ENCODE assay signal across 8 mouse cellular contexts in genomic region chr13:9763100-9763827, GRCm38 (mm10). TPM values are rescaled to one million over a fixed set of nuclear protein-coding genes. Genes with fewer than 3 reads are reported as not detected.
DNase-seq lines count a peak whose midpoint lies in the region; ATAC-seq and TF ChIP-seq lines count a peak whose summit lies in the region.

No protein-coding gene starts in this region.

- H3K4me3 ChIP-seq in left cerebral cortex, adult 2 months = peak overlapping the region; percentile 93
- H3K4me3 ChIP-seq in embryonic facial prominence, embryonic 15.5 days (replicated peaks) = peak overlapping the region; percentile 74
- H3K4me3 ChIP-seq in intestine, embryonic 15.5 days (replicated peaks) = peak overlapping the region; percentile 93

- peak overlapping the region; percentile 99 for H3K9ac ChIP-seq in embryonic facial prominence, embryonic 15.5 days
- H3K9ac ChIP-seq in intestine, embryonic 15.5 days = peak overlapping the region; percentile 100

- intact Hi-C loops in left cerebral cortex, adult 2 months (cut with DNase I) = loop anchor here (5.0 to 10.0 kb wide), 3 partner anchors 76 to 888 kb away; partner anchors contain the start of genes Gtpbp4 and Wdr37
- intact Hi-C loops in left cerebral cortex, postnatal 4 days (cut with DNase I) = no loop called here
- intact Hi-C loops in left cerebral cortex, postnatal 10 days (cut with DNase I) = no loop called here

- DNase-seq in left cerebral cortex, adult 2 months (ENCODE audit: extremely low spot score in 1 of 2, low spot score in 2 of 2) = no peak
- no peak for DNase-seq in left cerebral cortex, postnatal 4 days
- peak; percentile 43 for DNase-seq in MEL-GATA-1-ER (ENCODE audit: extremely low read depth, low read depth)
- no peak for DNase-seq in left cerebral cortex, postnatal 10 days (ENCODE audit: extremely low spot score in 1 of 2, low spot score in 2 of 2)
- no peak for DNase-seq in cerebellum, postnatal 4 days (ENCODE audit: low spot score in 2 of 2)

- no peaks in the 10 kb centered on the region for H3K9me3 ChIP-seq in embryonic facial prominence, embryonic 15.5 days (replicated peaks)
- H3K9me3 ChIP-seq in intestine, embryonic 15.5 days = no peaks in the 10 kb centered on the region

- no peaks in the 10 kb centered on the region for H3K27me3 ChIP-seq in embryonic facial prominence, embryonic 15.5 days
- no peaks in the 10 kb centered on the region for H3K27me3 ChIP-seq in intestine, embryonic 15.5 days (replicated peaks)

- peak overlapping the region; percentile 84 for H3K27ac ChIP-seq in left cerebral cortex, adult 2 months
- peak overlapping the region; percentile 99 for H3K27ac ChIP-seq in embryonic facial prominence, embryonic 15.5 days (replicated peaks)
- peak overlapping the region; percentile 99 for H3K27ac ChIP-seq in intestine, embryonic 15.5 days

- ATAC-seq in embryonic facial prominence, embryonic 15.5 days (ENCODE audit: insufficient number of reproducible peaks, low FRiP score, low TSS enrichment, low read depth) = peak; percentile 44
- peak; percentile 44 for ATAC-seq in intestine, embryonic 15.5 days
- ATAC-seq in megakaryocyte progenitor cell, adult 5-6 weeks (replicated peaks; ENCODE audit: poor library complexity) = peak; percentile 32

- peak overlapping the region; percentile 62 for H3K4me2 ChIP-seq in embryonic facial prominence, embryonic 15.5 days (replicated peaks)
- peak overlapping the region; percentile 74 for H3K4me2 ChIP-seq in intestine, embryonic 15.5 days (replicated peaks)

- no peaks in the 10 kb centered on the region for H3K36me3 ChIP-seq in embryonic facial prominence, embryonic 15.5 days
- H3K36me3 ChIP-seq in intestine, embryonic 15.5 days = no peaks in the 10 kb centered on the region

- WGBS in embryonic facial prominence, embryonic 15.5 days = 3% methylated on average over 21 of the region's 21 CpGs
- 2% methylated on average over 21 of the region's 21 CpGs for WGBS in intestine, embryonic 15.5 days

- TF ChIP-seq CTCF in left cerebral cortex, adult 2 months (IDR thresholded peaks at IDR 0.05) = no peak

- H3K4me1 ChIP-seq in embryonic facial prominence, embryonic 15.5 days = peaks cover 34% of the 10 kb centered on the region
- peaks cover 15% of the 10 kb centered on the region for H3K4me1 ChIP-seq in intestine, embryonic 15.5 days (replicated peaks)

RNA-seq across cellular contexts. Expression of gene Zmynd11, which starts 1.9 kb away (rescaled TPM):
- total RNA-seq in left cerebral cortex, adult 2 months (2021) = 100 to 1,000 TPM; 241 to 258 TPM
- total RNA-seq in left cerebral cortex, postnatal 4 days (2021) = 100 to 1,000 TPM; 309 to 322 TPM
- polyA plus RNA-seq in embryonic facial prominence, embryonic 15.5 days (2015; fragmentation: Nextera tagmentation; extraction: Ambion mirVana) = 112 and 117 TPM in 2 replicates
- 78.1 and 87.9 TPM in 2 replicates for polyA plus RNA-seq in intestine, embryonic 15.5 days (2015; fragmentation: Nextera tagmentation; extraction: Ambion mirVana)
- total RNA-seq in megakaryocyte progenitor cell, adult 5-6 weeks (2015) = 39.3 and 51.2 TPM in 2 replicates
- total RNA-seq in megakaryocyte progenitor cell, adult 5-6 weeks (2017) = 39.5 and 53.0 TPM in 2 replicates
- total RNA-seq in left cerebral cortex, postnatal 10 days (2021) = 100 to 1,000 TPM; 247 to 259 TPM

Comparison
In these comparisons a context has a peak if more than half of its experiments do, and no peak if none do; other contexts are left out.
1. RNA of gene Zmynd11, which starts 1.9 kb away (total RNA-seq): 309 to 322 TPM in left cerebral cortex, postnatal 4 days, 247 to 259 TPM in left cerebral cortex, postnatal 10 days and 241 to 258 TPM in left cerebral cortex, adult 2 months; 39.3 to 53.0 TPM in megakaryocyte progenitor cell, adult 5-6 weeks; every median in the first group is over 4 times any median in the second.
2. Peak in every context shown above with its lines, with median percentiles within 50 percentile points of each other: H3K27ac ChIP-seq, H3K4me3 ChIP-seq and ATAC-seq.